Mouse (Mus musculus) spleen, adult 2 months (tissue): ENCODE results near the gene Ttc27. TPM values are rescaled to one million over a fixed set of nuclear protein-coding genes. Genes with fewer than 3 reads are reported as not detected.

Experiments
- DNase-seq, 2 experiments: peaks; one replicate each; pipeline versions ENCODE4 v3.0.0 to v3.0.0-alpha.2; 2012 to 2021; ENCODE audit warnings: low spot score in 2 of 2, low read depth in 1 of 2
- H3K27ac ChIP-seq: fragments of 200-500 bp; 2 replicates; pipeline ENCODE4 v1.5.1; 2012; ENCODE audit warnings: low read length, inconsistent platforms; ENCODE audit not compliant: insufficient read depth
- H3K27me3 ChIP-seq: fragments of 200-500 bp; 2 replicates; pipeline ENCODE4 v1.6.1; 2012; ENCODE audit warnings: mild to moderate bottlenecking, moderate library complexity, low read length, inconsistent platforms; ENCODE audit not compliant: control insufficient read depth, insufficient read depth
- H3K36me3 ChIP-seq: fragments of 200-500 bp; 2 replicates; pipeline ENCODE4 v1.6.1; 2012; ENCODE audit warnings: mild to moderate bottlenecking, low read length, inconsistent platforms; ENCODE audit not compliant: control insufficient read depth, insufficient read depth
- H3K4me1 ChIP-seq: fragments of 200-500 bp; 2 replicates; pipeline ENCODE4 v1.6.1; 2011; ENCODE audit warnings: inconsistent platforms; ENCODE audit not compliant: control insufficient read depth, insufficient read depth, insufficient read length
- H3K4me3 ChIP-seq: fragments of 200-500 bp; 2 replicates; pipeline ENCODE4 v1.5.1; 2011; ENCODE audit warnings: mild to moderate bottlenecking, inconsistent platforms; ENCODE audit not compliant: insufficient read depth, insufficient read length; ENCODE audit errors: extremely low read depth
- CTCF ChIP-seq: fragments of 200-500 bp; IDR thresholded peaks from 2 replicates; pipeline ENCODE4 v1.5.1; 2011; ENCODE audit warnings: mild to moderate bottlenecking, inconsistent platforms; ENCODE audit not compliant: insufficient read depth, insufficient read length, insufficient replicate concordance; ENCODE audit errors: extremely low read depth
- POLR2A ChIP-seq: fragments of 200-500 bp; IDR thresholded peaks from 2 replicates; pipeline ENCODE4 v1.6.1; 2011; ENCODE audit warnings: low read depth, low read length, inconsistent platforms
- WGBS: fragments of 180-500 bp; shearing (Covaris S2); methylation state at CpG from one replicate; pipeline ENCODE4 v1.1.7; 2018; 5-methylcytosine and 5-hydroxymethylcytosine counted together
- polyA plus RNA-seq: library from polyadenylated mRNA; depleted of rRNA; stranded (reverse); fragments of >200 nt; gene quantifications from 2 replicates; pipeline ENCODE4 v1.2.3, GENCODE M21; 2012

Gene Ttc27
- polyA plus RNA-seq, 1 experiment, result 2.4 TPM

GRCm38 (mm10) chr17:74773556-74773955, 56.0 kb downstream of the Ttc27 start:
- 90% methylated on average over 5 of the region's 5 CpGs for WGBS
- H3K4me1 ChIP-seq, result no peaks in the 10 kb centered on the region
- H3K4me3 ChIP-seq, result no peak overlapping the region
- no peak overlapping the region for H3K27ac ChIP-seq
- DNase-seq, result no peak
- H3K36me3 ChIP-seq, result peaks cover 2% of the 10 kb centered on the region; the same call in 1 of the 2 replicates
- TF ChIP-seq POLR2A (no peak), CTCF (no peak)
- H3K27me3 ChIP-seq, result no peaks in the 10 kb centered on the region

DNA sequence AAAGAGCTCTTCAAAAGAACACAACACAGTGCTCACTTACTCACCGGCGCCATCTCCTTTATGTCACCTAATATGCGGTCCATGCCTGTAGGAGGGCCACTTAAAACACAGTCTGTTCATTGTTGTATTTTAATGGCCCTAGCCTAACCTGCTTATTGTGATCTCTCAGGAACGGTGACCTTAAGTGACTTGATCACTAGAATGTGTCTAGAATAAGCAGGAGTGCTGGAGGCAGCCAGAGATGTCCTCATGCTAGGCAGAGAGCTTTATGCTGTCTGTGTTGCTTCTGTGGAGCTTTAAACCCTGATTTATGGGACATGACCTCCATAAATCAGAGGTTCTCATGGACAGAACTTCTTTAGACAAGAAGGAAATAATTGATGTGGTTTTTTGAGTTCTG, 62.6 kb downstream of the Ttc27 start:
- DNase-seq, result no peak
- no peaks in the 10 kb centered on the region for H3K4me1 ChIP-seq
- H3K27ac ChIP-seq, result no peak overlapping the region
- TF ChIP-seq POLR2A (no peak), CTCF (no peak)
- no peak overlapping the region for H3K4me3 ChIP-seq
- 88% methylated on average over 4 of the region's 4 CpGs for WGBS
- no peaks in the 10 kb centered on the region; the same call in 1 of the 2 replicates for H3K36me3 ChIP-seq
- no peaks in the 10 kb centered on the region for H3K27me3 ChIP-seq

GRCm38 (mm10) chr17:74780627-74781026, 63.1 kb downstream of the Ttc27 start:
- Histone ChIP-seq H3K4me1 (no peaks in the 10 kb centered on the region), H3K27me3 (no peaks in the 10 kb centered on the region), H3K36me3 (no peaks in the 10 kb centered on the region; the same call in 1 of the 2 replicates), H3K4me3 (no peak overlapping the region), H3K27ac (no peak overlapping the region)
- WGBS, result 91% methylated on average over 9 of the region's 9 CpGs
- TF ChIP-seq POLR2A (no peak), CTCF (no peak)
- no peak for DNase-seq

- Histone ChIP-seq H3K4me3 (no peak overlapping the region), H3K27ac (no peak overlapping the region), H3K36me3 (no peaks in the 10 kb centered on the region; the same call in 1 of the 2 replicates), H3K27me3 (no peaks in the 10 kb centered on the region), H3K4me1 (no peaks in the 10 kb centered on the region)
- TF ChIP-seq POLR2A, result no peak
- TF ChIP-seq CTCF, result no peak
- no peak for DNase-seq
Observed at GRCm38 (mm10) chr17:74781911-74782310, 64.4 kb downstream of the Ttc27 start.

GRCm38 (mm10) chr17:74785586-74785985, 68.1 kb downstream of the Ttc27 start:
- Histone ChIP-seq H3K36me3 (no peaks in the 10 kb centered on the region; the same call in 1 of the 2 replicates), H3K4me3 (no peak overlapping the region), H3K27ac (no peak overlapping the region), H3K4me1 (no peaks in the 10 kb centered on the region), H3K27me3 (no peaks in the 10 kb centered on the region)
- no peak for TF ChIP-seq POLR2A
- no peak for TF ChIP-seq CTCF
- DNase-seq, result no peak
- 90% methylated on average over 5 of the region's 5 CpGs for WGBS

- TF ChIP-seq POLR2A (no peak), CTCF (no peak)
- Histone ChIP-seq H3K4me3 (no peak overlapping the region), H3K4me1 (no peaks in the 10 kb centered on the region), H3K27ac (no peak overlapping the region), H3K36me3 (no peaks in the 10 kb centered on the region), H3K27me3 (no peaks in the 10 kb centered on the region)
- no peak for DNase-seq
- 92% methylated on average over 10 of the region's 10 CpGs for WGBS
Observed at GRCm38 (mm10) chr17:74786198-74786734, 68.7 kb downstream of the Ttc27 start.

DNA sequence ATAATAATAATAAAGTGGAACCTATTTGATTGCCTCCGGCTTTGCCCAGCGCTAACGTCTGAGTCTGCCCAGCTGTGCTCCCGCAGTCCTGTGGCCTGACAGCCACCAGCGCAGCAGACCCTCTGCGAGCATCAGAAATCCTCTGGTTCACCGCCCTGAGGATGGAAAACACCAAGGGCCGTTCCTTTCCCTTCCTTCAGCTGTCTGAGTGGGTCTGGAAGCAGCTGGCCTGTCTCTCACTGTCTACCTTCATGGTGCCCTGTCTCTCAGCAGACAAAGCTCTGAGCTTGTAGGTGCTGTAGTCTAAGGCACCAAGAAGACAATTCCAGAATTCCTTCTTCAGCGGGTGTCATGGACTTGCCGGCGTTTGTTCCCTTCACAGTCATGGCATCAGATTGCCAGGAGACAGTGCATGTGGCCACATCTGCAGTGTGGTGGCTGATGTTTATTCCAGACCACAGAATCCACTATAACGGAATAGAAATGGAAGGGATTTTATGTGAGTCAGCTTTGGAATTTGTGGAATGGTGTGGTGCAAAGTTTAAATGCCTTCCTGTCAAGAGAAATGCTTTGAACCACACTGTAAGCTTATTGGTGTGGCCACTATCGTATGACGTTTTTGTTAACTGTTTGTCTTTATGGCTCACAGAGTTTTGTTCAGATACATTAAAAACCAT, 78.6 kb downstream of the Ttc27 start:
- Histone ChIP-seq H3K36me3 (peaks cover 4% of the 10 kb centered on the region; the same call in 1 of the 2 replicates), H3K27me3 (no peaks in the 10 kb centered on the region), H3K4me3 (no peak overlapping the region), H3K27ac (no peak overlapping the region), H3K4me1 (no peaks in the 10 kb centered on the region)
- TF ChIP-seq CTCF (no peak), POLR2A (no peak)
- WGBS, result 96% methylated on average over 14 of the region's 14 CpGs
- DNase-seq, result no peak
